Mouse (Mus musculus) lung, adult 2 months (tissue): ENCODE results near the gene Rnf215.

Source experiments
- CTCF ChIP-seq: fragments of 200-500 bp; IDR thresholded peaks from 2 replicates; pipeline ENCODE4 v1.5.1; 2011; ENCODE audit warnings: mild to moderate bottlenecking, low read length, control low read depth; ENCODE audit not compliant: insufficient read depth
- POLR2A ChIP-seq: fragments of 200-500 bp; IDR thresholded peaks from 2 replicates; pipeline ENCODE4 v1.6.1; 2011; ENCODE audit warnings: low read depth, mild to moderate bottlenecking, control low read depth, low read length, borderline replicate concordance; ENCODE audit errors: extremely low read depth

- peak; percentile 56 for TF ChIP-seq CTCF
- no peak for TF ChIP-seq POLR2A
These were observed 1.6 kb upstream of the Rnf215 start for GRCm38 (mm10) chr11:4133450-4133849.
